In the genomic region with DNA sequence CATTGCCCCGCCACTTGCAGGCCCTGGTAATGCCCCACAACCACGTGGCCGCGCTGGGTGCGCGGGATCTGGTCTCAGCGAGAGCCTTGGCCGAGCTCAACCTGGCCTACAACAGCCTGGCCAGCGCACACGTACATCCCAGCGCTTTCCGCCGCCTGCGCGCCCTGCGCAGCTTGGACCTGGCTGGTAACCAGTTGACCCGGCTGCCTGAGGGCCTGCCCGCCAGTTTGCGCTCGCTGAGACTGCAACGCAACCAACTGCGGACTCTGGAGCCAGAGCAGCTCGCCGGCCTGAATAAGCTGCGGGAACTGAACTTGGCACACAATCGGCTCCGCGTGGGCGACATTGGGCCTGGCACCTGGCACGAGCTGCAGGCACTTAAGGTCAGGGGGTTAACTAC, we compare ENCODE assay signal across 9 mouse cellular contexts. TPM values are rescaled to one million over a fixed set of nuclear protein-coding genes. Genes with fewer than 3 reads are reported as not detected.
DNase-seq lines count a peak whose midpoint lies in the region; ATAC-seq lines count a peak whose summit lies in the region.
"Had no signal": no experiment of that assay in that cellular context is flagged by ENCODE, and none has a peak within 500 bp of the region (broad histone marks: within the 10 kb centered on the region; RNA-seq: fewer than 3 reads in every experiment).

No protein-coding gene starts in this region.

- no peaks in the 10 kb centered on the region for H3K4me1 ChIP-seq in forebrain, embryonic 11.5 days (replicated peaks; ENCODE audit: control insufficient read depth, insufficient read depth, low read length)
- peaks cover 6% of the 10 kb centered on the region; the same call in 1 of the 2 replicates for H3K4me1 ChIP-seq in forebrain, embryonic 12.5 days
- no peaks in the 10 kb centered on the region for H3K4me1 ChIP-seq in neural tube, embryonic 13.5 days (replicated peaks)
- H3K4me1 ChIP-seq in neural tube, embryonic 15.5 days: peaks cover 9% of the 10 kb centered on the region; the same call in 1 of the 2 replicates

- 45% methylated on average over 30 of the region's 30 CpGs for WGBS in forebrain, embryonic 11.5 days
- 52% methylated on average over 30 of the region's 30 CpGs for WGBS in forebrain, embryonic 12.5 days
- 47% methylated on average over 30 of the region's 30 CpGs for WGBS in neural tube, embryonic 13.5 days
- 49% methylated on average over 30 of the region's 30 CpGs for WGBS in neural tube, embryonic 15.5 days

- H3K9me3 ChIP-seq in forebrain, embryonic 11.5 days (ENCODE audit: control insufficient read depth, low read length): no peaks in the 10 kb centered on the region
- H3K9me3 ChIP-seq in forebrain, embryonic 12.5 days: no peaks in the 10 kb centered on the region
- no peaks in the 10 kb centered on the region for H3K9me3 ChIP-seq in neural tube, embryonic 13.5 days
- no peaks in the 10 kb centered on the region for H3K9me3 ChIP-seq in neural tube, embryonic 15.5 days (replicated peaks)
- H3K9me3 ChIP-seq: limb, embryonic 15.5 days had no signal

- H3K27ac ChIP-seq in forebrain, embryonic 11.5 days (ENCODE audit: low read depth, low read length): no peak overlapping the region
- H3K27ac ChIP-seq in forebrain, embryonic 12.5 days: no peak overlapping the region
- no peak overlapping the region for H3K27ac ChIP-seq in neural tube, embryonic 13.5 days (replicated peaks)
- no peak overlapping the region for H3K27ac ChIP-seq in neural tube, embryonic 15.5 days (replicated peaks)
- H3K27ac ChIP-seq: limb, embryonic 15.5 days had no signal

- no peak overlapping the region for H3K4me3 ChIP-seq in forebrain, embryonic 11.5 days (ENCODE audit: low read depth, low read length)
- no peak overlapping the region for H3K4me3 ChIP-seq in forebrain, embryonic 12.5 days (replicated peaks)
- no peak overlapping the region for H3K4me3 ChIP-seq in neural tube, embryonic 13.5 days
- no peak overlapping the region for H3K4me3 ChIP-seq in neural tube, embryonic 15.5 days (replicated peaks)
- H3K4me3 ChIP-seq: limb, embryonic 15.5 days had no signal

- H3K4me2 ChIP-seq in forebrain, embryonic 11.5 days (ENCODE audit: low read depth, low read length, severe bottlenecking): no peak overlapping the region
- H3K4me2 ChIP-seq in forebrain, embryonic 12.5 days: no peak overlapping the region
- H3K4me2 ChIP-seq in neural tube, embryonic 13.5 days: no peak overlapping the region
- H3K4me2 ChIP-seq in neural tube, embryonic 15.5 days: peak overlapping the region; percentile 25
- H3K4me2 ChIP-seq: limb, embryonic 15.5 days had no signal

- H3K36me3 ChIP-seq in forebrain, embryonic 11.5 days (ENCODE audit: control insufficient read depth, insufficient read depth, low read length): peaks cover 3% of the 10 kb centered on the region
- peaks cover 42% of the 10 kb centered on the region for H3K36me3 ChIP-seq in forebrain, embryonic 12.5 days (replicated peaks)
- H3K36me3 ChIP-seq in neural tube, embryonic 13.5 days: peaks cover 47% of the 10 kb centered on the region
- H3K36me3 ChIP-seq in neural tube, embryonic 15.5 days: peaks cover 38% of the 10 kb centered on the region

- H3K27me3 ChIP-seq in forebrain, embryonic 11.5 days (ENCODE audit: control insufficient read depth, insufficient read depth, low read length): no peaks in the 10 kb centered on the region
- H3K27me3 ChIP-seq in forebrain, embryonic 12.5 days: peaks cover 5% of the 10 kb centered on the region; the same call in 1 of the 2 replicates
- 0 out of 2 replicates have a peak, but pooled peaks cover 3% of the 10 kb centered on the region for H3K27me3 ChIP-seq in neural tube, embryonic 13.5 days
- H3K27me3 ChIP-seq in neural tube, embryonic 15.5 days (replicated peaks): no peaks in the 10 kb centered on the region
- H3K27me3 ChIP-seq: limb, embryonic 15.5 days had no signal

- H3K9ac ChIP-seq in forebrain, embryonic 11.5 days (ENCODE audit: low read length): peak overlapping the region; percentile 12; the same call in 1 of the 2 replicates
- no peak overlapping the region for H3K9ac ChIP-seq in forebrain, embryonic 12.5 days
- H3K9ac ChIP-seq in neural tube, embryonic 13.5 days: no peak overlapping the region
- no peak overlapping the region for H3K9ac ChIP-seq in neural tube, embryonic 15.5 days (replicated peaks)
- H3K9ac ChIP-seq: limb, embryonic 15.5 days had no signal

- DNase-seq in forebrain, embryonic 11.5 days (ENCODE audit: low spot score): peak; percentile 57
- DNase-seq in neural tube, embryonic 10.5 days (ENCODE audit: extremely low spot score, low spot score): no peak
- peak; percentile 52 for DNase-seq in kidney, adult 18-20 months
- DNase-seq in layer of hippocampus, adult 9-11 months: no peak
- no peak for DNase-seq in layer of hippocampus, adult 9-10 months (ENCODE audit: low spot score)

- ATAC-seq in forebrain, embryonic 11.5 days (replicated peaks; ENCODE audit: low FRiP score): no peak
- ATAC-seq in forebrain, embryonic 12.5 days (ENCODE audit: low FRiP score): no peak
- peak; percentile 17; the same call in 1 of the 2 replicates for ATAC-seq in neural tube, embryonic 13.5 days (ENCODE audit: low read depth)
- no peak for ATAC-seq in neural tube, embryonic 15.5 days (ENCODE audit: low FRiP score)

RNA-seq across cellular contexts. Expression of a gene that starts 5.0 kb away (rescaled TPM):
- 0.17 and 0.21 TPM in 2 replicates for polyA plus RNA-seq in forebrain, embryonic 11.5 days (2014; fragmentation: Nextera tagmentation; extraction: Ambion mirVana)
- polyA plus RNA-seq in forebrain, embryonic 12.5 days (2016; fragmentation: Nextera tagmentation; extraction: Ambion mirVana): 0.32 and 0.36 TPM in 2 replicates
- 0.36 and 0.51 TPM in 2 replicates for polyA plus RNA-seq in neural tube, embryonic 13.5 days (2015; fragmentation: Nextera tagmentation; extraction: Ambion mirVana)
- polyA plus RNA-seq in neural tube, embryonic 15.5 days (2015; fragmentation: Nextera tagmentation; extraction: Ambion mirVana): 0.47 and 0.49 TPM in 2 replicates

RNA-seq across cellular contexts. Expression of a gene that starts 16.9 kb away (rescaled TPM):
- polyA plus RNA-seq in forebrain, embryonic 11.5 days (2014; fragmentation: Nextera tagmentation; extraction: Ambion mirVana): 16.0 and 17.1 TPM in 2 replicates
- polyA plus RNA-seq in forebrain, embryonic 12.5 days (2016; fragmentation: Nextera tagmentation; extraction: Ambion mirVana): 17.7 and 20.4 TPM in 2 replicates
- 24.3 and 25.6 TPM in 2 replicates for polyA plus RNA-seq in neural tube, embryonic 13.5 days (2015; fragmentation: Nextera tagmentation; extraction: Ambion mirVana)
- 41.3 and 43.7 TPM in 2 replicates for polyA plus RNA-seq in neural tube, embryonic 15.5 days (2015; fragmentation: Nextera tagmentation; extraction: Ambion mirVana)

RNA-seq across cellular contexts. Expression of a gene that starts 17.0 kb away (rescaled TPM):
- polyA plus RNA-seq in forebrain, embryonic 11.5 days (2014; fragmentation: Nextera tagmentation; extraction: Ambion mirVana): 1.2 and 1.5 TPM in 2 replicates
- polyA plus RNA-seq in forebrain, embryonic 12.5 days (2016; fragmentation: Nextera tagmentation; extraction: Ambion mirVana): 2.1 and 2.3 TPM in 2 replicates
- 1.4 and 1.6 TPM in 2 replicates for polyA plus RNA-seq in neural tube, embryonic 13.5 days (2015; fragmentation: Nextera tagmentation; extraction: Ambion mirVana)
- polyA plus RNA-seq in neural tube, embryonic 15.5 days (2015; fragmentation: Nextera tagmentation; extraction: Ambion mirVana): 2.0 and 2.6 TPM in 2 replicates

RNA-seq across cellular contexts. Expression of a gene that starts 26.2 kb away (rescaled TPM):
- polyA plus RNA-seq in forebrain, embryonic 11.5 days (2014; fragmentation: Nextera tagmentation; extraction: Ambion mirVana): 14.4 and 14.5 TPM in 2 replicates
- polyA plus RNA-seq in forebrain, embryonic 12.5 days (2016; fragmentation: Nextera tagmentation; extraction: Ambion mirVana): 18.7 and 19.4 TPM in 2 replicates
- 16.5 and 16.8 TPM in 2 replicates for polyA plus RNA-seq in neural tube, embryonic 13.5 days (2015; fragmentation: Nextera tagmentation; extraction: Ambion mirVana)
- 18.5 and 21.6 TPM in 2 replicates for polyA plus RNA-seq in neural tube, embryonic 15.5 days (2015; fragmentation: Nextera tagmentation; extraction: Ambion mirVana)

RNA-seq across cellular contexts. Expression of a gene that starts 54.2 kb away (rescaled TPM):
- 2.9 and 5.0 TPM in 2 replicates for polyA plus RNA-seq in forebrain, embryonic 11.5 days (2014; fragmentation: Nextera tagmentation; extraction: Ambion mirVana)
- polyA plus RNA-seq in forebrain, embryonic 12.5 days (2016; fragmentation: Nextera tagmentation; extraction: Ambion mirVana): 5.9 and 6.0 TPM in 2 replicates
- polyA plus RNA-seq in neural tube, embryonic 13.5 days (2015; fragmentation: Nextera tagmentation; extraction: Ambion mirVana): 6.1 and 10.1 TPM in 2 replicates
- 7.4 and 11.9 TPM in 2 replicates for polyA plus RNA-seq in neural tube, embryonic 15.5 days (2015; fragmentation: Nextera tagmentation; extraction: Ambion mirVana)

Comparison
In these comparisons a context has a peak if more than half of its experiments do, and no peak if none do; other contexts are left out.
1. DNase-seq: peak in forebrain, embryonic 11.5 days (single experiment) and kidney, adult 18-20 months (single experiment); none in neural tube, embryonic 10.5 days (single experiment), layer of hippocampus, adult 9-11 months (single experiment) and layer of hippocampus, adult 9-10 months (single experiment).